Mouse (Mus musculus) ES-E14 (cell line): Measurements from ENCODE around the gene Psmb3.

Source experiments
- CHD2 ChIP-seq: IDR thresholded peaks from 2 replicates; pipeline ENCODE4 v1.6.1; 2014; ENCODE audit warnings: mild to moderate bottlenecking, low read depth, low read length, inconsistent platforms
- HCFC1 ChIP-seq: IDR thresholded peaks from 2 replicates; pipeline ENCODE4 v1.6.1; 2012; ENCODE audit warnings: low read length, inconsistent platforms, borderline replicate concordance; ENCODE audit not compliant: insufficient read depth
- MAFK ChIP-seq: IDR thresholded peaks from 2 replicates; pipeline ENCODE4 v1.6.1; 2014; ENCODE audit warnings: mild to moderate bottlenecking, low read depth, low read length, inconsistent platforms; ENCODE audit not compliant: insufficient read depth
- ZC3H11A ChIP-seq: IDR thresholded peaks from 2 replicates; pipeline ENCODE4 v1.6.1; 2012; ENCODE audit warnings: low read depth, mild to moderate bottlenecking, inconsistent platforms, low read length, borderline replicate concordance
- ZNF384 ChIP-seq: IDR thresholded peaks from 2 replicates; pipeline ENCODE4 v1.6.1; 2012; ENCODE audit warnings: low read depth, low read length, inconsistent platforms

GRCm38 (mm10) chr11:97733689-97734088 is 30.5 kb downstream of the Psmb3 start:
- TF ChIP-seq ZC3H11A (no peak), HCFC1 (no peak), CHD2 (no peak), MAFK (no peak), ZNF384 (no peak)
